Mouse (Mus musculus) thymus, adult 2 months (tissue): ENCODE data around the gene Rpl34. TPM values are rescaled to one million over a fixed set of nuclear protein-coding genes. Genes with fewer than 3 reads are reported as not detected.

Experiments used
- DNase-seq: peaks from one replicate; pipeline ENCODE4 v3.0.0; 2021
- H3K27ac ChIP-seq: fragments of 200-500 bp; 2 replicates; pipeline ENCODE4 v1.5.1; 2012; ENCODE audit warnings: low read length, control low read depth; ENCODE audit not compliant: control insufficient read depth, insufficient read depth
- H3K27me3 ChIP-seq: fragments of 200-500 bp; 2 replicates; pipeline ENCODE4 v1.6.1; 2012; ENCODE audit warnings: mild to moderate bottlenecking, low read length, moderate library complexity, mixed read lengths; ENCODE audit not compliant: control insufficient read depth, insufficient read depth
- H3K36me3 ChIP-seq: fragments of 200-500 bp; 2 replicates; pipeline ENCODE4 v1.6.1; 2012; ENCODE audit warnings: mild to moderate bottlenecking, low read length, moderate library complexity; ENCODE audit not compliant: control insufficient read depth, insufficient read depth
- H3K4me1 ChIP-seq: fragments of 200-500 bp; replicated peaks from 2 replicates; pipeline ENCODE4 v1.6.1; 2012; ENCODE audit warnings: low read length; ENCODE audit not compliant: control insufficient read depth, insufficient read depth
- H3K4me3 ChIP-seq: fragments of 200-500 bp; 2 replicates; pipeline ENCODE4 v1.5.1; 2012; ENCODE audit warnings: mild to moderate bottlenecking, low read length, control low read depth, moderate library complexity; ENCODE audit not compliant: control insufficient read depth, insufficient read depth
- CTCF ChIP-seq: fragments of 200-500 bp; IDR thresholded peaks from 2 replicates; pipeline ENCODE4 v1.5.1; 2012; ENCODE audit warnings: mild to moderate bottlenecking, control low read depth, low read length, moderate library complexity, borderline replicate concordance; ENCODE audit not compliant: control insufficient read depth, poor library complexity, insufficient read depth; ENCODE audit errors: extremely low read depth
- POLR2A ChIP-seq: fragments of 200-500 bp; IDR thresholded peaks from 2 replicates; pipeline ENCODE4 v1.6.1; 2012; ENCODE audit warnings: mild to moderate bottlenecking, low read length, control low read depth, moderate library complexity; ENCODE audit not compliant: control insufficient read depth, poor library complexity, insufficient read depth; ENCODE audit errors: extremely low read depth
- WGBS: fragments of 180-500 bp; shearing (Covaris S2); methylation state at CpG from one replicate; pipeline ENCODE4 v1.1.7; 2018; 5-methylcytosine and 5-hydroxymethylcytosine counted together
- polyA plus RNA-seq: library from polyadenylated mRNA; depleted of rRNA; stranded (reverse); fragments of >200 nt; gene quantifications from 2 replicates; pipeline ENCODE4 v1.2.3, GENCODE M21; 2012

Rpl34 gene
- polyA plus RNA-seq, 1 experiment: 2,577 TPM

- H3K4me3 ChIP-seq: no peak overlapping the region
- no peak for DNase-seq
- peaks cover 35% of the 10 kb centered on the region for H3K36me3 ChIP-seq
- H3K27me3 ChIP-seq: no peaks in the 10 kb centered on the region
- WGBS: 94% methylated on average over 1 of the region's 1 CpGs
- no peak overlapping the region for H3K27ac ChIP-seq
- no peak for TF ChIP-seq CTCF
- no peak for TF ChIP-seq POLR2A
- peaks cover 2% of the 10 kb centered on the region for H3K4me1 ChIP-seq
Measured at GRCm38 (mm10) chr3:130727036-130727435, 3.2 kb downstream of the Rpl34 start.

DNA sequence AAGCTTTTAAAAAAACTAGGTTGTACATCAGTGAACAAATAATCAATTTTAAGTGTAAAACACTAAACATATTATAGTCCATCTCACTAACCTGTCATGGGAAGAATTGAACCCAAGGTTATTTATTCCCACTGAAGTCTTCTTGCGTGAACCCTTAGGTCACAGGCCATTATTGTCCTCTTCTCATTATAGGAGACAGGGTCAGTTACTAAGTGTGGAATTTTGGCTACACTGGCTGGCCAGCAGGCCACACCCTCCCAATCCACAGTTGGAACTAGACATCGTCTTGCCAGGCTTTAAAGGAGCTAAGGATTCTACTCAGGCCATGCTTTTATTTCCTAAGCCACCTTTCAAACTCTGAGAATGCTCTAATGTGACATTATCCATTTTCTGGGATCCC, 4.5 kb downstream of the Rpl34 start:
- Histone ChIP-seq H3K4me1 (peaks cover 6% of the 10 kb centered on the region), H3K27me3 (no peaks in the 10 kb centered on the region), H3K27ac (no peak overlapping the region), H3K4me3 (no peak overlapping the region), H3K36me3 (peaks cover 35% of the 10 kb centered on the region)
- DNase-seq: no peak
- no peak for TF ChIP-seq POLR2A
- TF ChIP-seq CTCF: no peak
- 90% methylated on average over 2 of the region's 2 CpGs for WGBS

DNA sequence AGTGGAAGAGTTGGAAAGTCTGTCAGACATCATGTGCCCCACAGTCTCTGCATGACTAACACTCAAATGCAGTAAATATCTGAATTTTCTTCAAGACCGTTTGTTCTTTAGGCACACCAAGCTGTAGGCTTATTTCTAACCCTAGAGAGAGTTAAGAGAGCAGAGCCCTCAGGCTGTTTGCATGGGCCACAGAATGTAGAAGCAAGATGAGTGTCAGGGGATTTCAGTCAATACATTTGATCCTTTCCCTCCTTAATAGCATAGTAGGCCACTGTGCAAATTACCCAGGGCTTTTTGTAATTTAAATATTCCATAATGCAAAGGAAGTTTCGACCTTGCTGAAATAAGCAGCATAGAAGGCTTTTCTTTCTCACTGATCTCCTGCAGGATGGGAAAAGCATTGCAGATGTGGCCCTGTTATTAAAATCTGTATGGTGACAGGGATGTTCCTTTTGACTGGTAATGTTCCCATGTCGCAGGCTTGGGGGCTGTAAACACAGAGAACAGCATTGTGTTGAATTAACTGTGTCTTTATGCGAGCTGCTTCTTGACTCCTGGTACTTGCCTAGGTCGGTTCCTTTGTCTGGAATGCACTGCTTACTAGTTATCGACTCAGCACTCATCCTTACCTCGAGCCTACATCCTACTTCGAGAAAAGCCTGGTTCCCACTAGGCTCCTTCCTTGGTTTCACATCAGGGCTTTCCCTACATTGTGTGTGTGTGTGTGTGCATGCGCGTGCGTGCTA, 7.3 kb downstream of the Rpl34 start:
- no peak overlapping the region for H3K4me3 ChIP-seq
- H3K27me3 ChIP-seq: no peaks in the 10 kb centered on the region
- H3K36me3 ChIP-seq: peaks cover 23% of the 10 kb centered on the region
- H3K27ac ChIP-seq: no peak overlapping the region
- no peak for DNase-seq
- WGBS: 92% methylated on average over 11 of the region's 11 CpGs
- TF ChIP-seq CTCF (no peak), POLR2A (no peak)
- H3K4me1 ChIP-seq: peaks cover 6% of the 10 kb centered on the region; the same call in 1 of the 2 replicates

DNA sequence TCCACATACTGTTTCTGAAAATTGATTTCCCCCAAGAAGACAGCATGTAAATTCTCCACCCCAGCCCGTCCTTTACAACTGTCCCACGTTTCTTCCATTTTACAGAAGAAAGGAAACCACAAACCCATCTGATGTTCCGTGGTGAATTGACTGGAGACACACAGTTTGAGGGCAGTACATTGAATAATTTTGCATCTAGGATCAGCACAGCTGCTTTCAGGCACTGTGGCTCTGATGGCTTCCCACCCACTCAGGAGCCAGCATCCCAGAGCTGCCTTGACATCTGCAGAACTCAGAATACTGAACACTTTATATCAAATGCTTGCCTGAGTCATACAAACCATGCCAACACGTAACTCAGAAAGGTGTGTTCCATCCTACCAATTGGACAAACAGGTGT, 10.0 kb downstream of the Rpl34 start:
- Histone ChIP-seq H3K27me3 (no peaks in the 10 kb centered on the region), H3K4me3 (no peak overlapping the region), H3K36me3 (no peaks in the 10 kb centered on the region; the same call in 1 of the 2 replicates), H3K4me1 (peaks cover 6% of the 10 kb centered on the region; the same call in 1 of the 2 replicates), H3K27ac (no peak overlapping the region)
- DNase-seq: no peak
- WGBS: 21% methylated on average over 4 of the region's 4 CpGs
- TF ChIP-seq POLR2A: no peak
- no peak for TF ChIP-seq CTCF

DNA sequence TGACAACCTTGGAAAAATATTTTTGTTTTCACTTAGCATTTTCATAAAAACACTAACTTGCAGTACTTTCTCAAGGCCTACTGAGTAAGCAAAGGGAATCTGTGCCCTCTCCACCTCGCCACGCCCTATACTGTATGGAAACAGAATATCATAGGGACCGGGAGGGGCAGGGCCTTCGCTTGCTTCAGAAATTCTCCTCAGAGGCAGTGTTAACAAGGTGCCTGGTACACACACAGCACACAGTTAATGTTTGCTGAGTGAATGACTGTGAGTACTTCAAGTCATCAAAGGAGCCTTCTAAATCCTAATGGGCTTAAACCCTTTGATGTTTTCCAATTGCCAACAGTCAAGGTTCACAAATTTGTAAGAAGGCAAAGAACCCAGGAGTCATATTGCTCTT, 11.3 kb downstream of the Rpl34 start:
- no peaks in the 10 kb centered on the region for H3K36me3 ChIP-seq
- peaks cover 9% of the 10 kb centered on the region; the same call in 1 of the 2 replicates for H3K4me1 ChIP-seq
- 97% methylated on average over 4 of the region's 4 CpGs for WGBS
- no peaks in the 10 kb centered on the region for H3K27me3 ChIP-seq
- no peak overlapping the region for H3K4me3 ChIP-seq
- no peak overlapping the region for H3K27ac ChIP-seq
- TF ChIP-seq POLR2A: no peak
- no peak for TF ChIP-seq CTCF
- DNase-seq: no peak

GRCm38 (mm10) chr3:130716555-130716954, 13.6 kb downstream of the Rpl34 start:
- no peaks in the 10 kb centered on the region for H3K27me3 ChIP-seq
- DNase-seq: no peak
- WGBS: 87% methylated on average over 7 of the region's 7 CpGs
- TF ChIP-seq CTCF (no peak), POLR2A (no peak)
- H3K4me3 ChIP-seq: no peak overlapping the region
- H3K36me3 ChIP-seq: no peaks in the 10 kb centered on the region
- no peak overlapping the region for H3K27ac ChIP-seq
- H3K4me1 ChIP-seq: peaks cover 9% of the 10 kb centered on the region; the same call in 1 of the 2 replicates

GRCm38 (mm10) chr3:130714775-130715568, 15.2 kb downstream of the Rpl34 start:
- WGBS: 11% methylated on average over 22 of the region's 22 CpGs
- no peaks in the 10 kb centered on the region for H3K36me3 ChIP-seq
- H3K27ac ChIP-seq: peak overlapping the region; percentile 41; the same call in 1 of the 2 replicates
- peak overlapping the region; percentile 10; the same call in 1 of the 2 replicates for H3K4me3 ChIP-seq
- DNase-seq: peak; percentile 79
- H3K27me3 ChIP-seq: no peaks in the 10 kb centered on the region
- H3K4me1 ChIP-seq: 0 out of 2 replicates have a peak, but pooled peaks cover 3% of the 10 kb centered on the region
- TF ChIP-seq CTCF: no peak
- no peak for TF ChIP-seq POLR2A
